Mouse (Mus musculus) skeletal muscle tissue, adult 2 months (tissue): ENCODE measurements around the gene Mllt1.

ENCODE experiments used
- DNase-seq: peaks from one replicate; pipeline ENCODE4 v3.0.0-alpha.2; 2012; ENCODE audit warnings: low read depth, low spot score

Mllt1 gene

GRCm38 (mm10) chr17:56935363-56936131, at the start of gene Mllt1:
Gene Mllt1 (minus strand): TSS chr17:56935415.
- DNase-seq, result peak; percentile 92

GRCm38 (mm10) chr17:56984886-56985285, 49.7 kb upstream of the Mllt1 start:
- no peak for DNase-seq

- no peak for DNase-seq
These were observed 46.8 kb upstream of the Mllt1 start, which contains the start of gene Acer1 for GRCm38 (mm10) chr17:56982013-56982412. Gene Acer1 (minus strand): TSS chr17:56982126.

- DNase-seq, result no peak
These were observed 45.8 kb upstream of the Mllt1 start for GRCm38 (mm10) chr17:56981049-56981448.

GRCm38 (mm10) chr17:56979524-56979923, 44.3 kb upstream of the Mllt1 start:
- no peak for DNase-seq

- no peak for DNase-seq
These were observed 41.5 kb upstream of the Mllt1 start for GRCm38 (mm10) chr17:56976531-56977390.

- no peak for DNase-seq
These were observed 40.2 kb upstream of the Mllt1 start for GRCm38 (mm10) chr17:56975391-56975790.

- no peak for DNase-seq
These were observed 39.6 kb upstream of the Mllt1 start for GRCm38 (mm10) chr17:56974708-56975240.

GRCm38 (mm10) chr17:56973956-56974707, 38.9 kb upstream of the Mllt1 start:
- no peak for DNase-seq

GRCm38 (mm10) chr17:56970081-56970480, 34.9 kb upstream of the Mllt1 start:
- DNase-seq, result no peak

GRCm38 (mm10) chr17:56969321-56969720, 34.1 kb upstream of the Mllt1 start:
- DNase-seq, result no peak

GRCm38 (mm10) chr17:56963646-56964045, 28.4 kb upstream of the Mllt1 start:
- no peak for DNase-seq

GRCm38 (mm10) chr17:56962642-56963405, 27.6 kb upstream of the Mllt1 start:
- DNase-seq, result no peak

- no peak for DNase-seq
These were observed 26.7 kb upstream of the Mllt1 start for GRCm38 (mm10) chr17:56961880-56962279.

- DNase-seq, result no peak
These were observed 23.5 kb upstream of the Mllt1 start for GRCm38 (mm10) chr17:56958667-56959066.

GRCm38 (mm10) chr17:56957763-56958429, 22.7 kb upstream of the Mllt1 start:
- DNase-seq, result peak; percentile 7

GRCm38 (mm10) chr17:56954871-56955270, 19.7 kb upstream of the Mllt1 start:
- DNase-seq, result no peak

- no peak for DNase-seq
These were observed 17.4 kb upstream of the Mllt1 start for GRCm38 (mm10) chr17:56952639-56953038.

GRCm38 (mm10) chr17:56950915-56951314, 15.7 kb upstream of the Mllt1 start:
- peak; percentile 44 for DNase-seq

GRCm38 (mm10) chr17:56938751-56939150, 3.5 kb upstream of the Mllt1 start:
- DNase-seq, result no peak
